Mouse (Mus musculus) gastrocnemius, postnatal 4 days (tissue): Measurements from ENCODE around the gene Zfp60. TPM values are rescaled to one million over a fixed set of nuclear protein-coding genes. Genes with fewer than 3 reads are reported as not detected.
"Not testable (repeated sequence)": the region's sequence is repeated elsewhere in the genome, so short reads cannot be mapped to it uniquely, and the experiment has no call there.

Source experiments
- DNase-seq, 2 experiments: peaks; one replicate each; pipeline ENCODE4 v3.0.0; 2021 to 2022; ENCODE audit warnings: low spot score in 2 of 2, mixed read lengths in 2 of 2
- total RNA-seq, 2 experiments: library from RNA; stranded (reverse); gene quantifications; 2 replicates each; pipeline ENCODE4 v1.2.3; 2021

Gene Zfp60
- total RNA-seq, 2 experiments from 2014 or later, result 10.9 to 12.8 TPM

DNA sequence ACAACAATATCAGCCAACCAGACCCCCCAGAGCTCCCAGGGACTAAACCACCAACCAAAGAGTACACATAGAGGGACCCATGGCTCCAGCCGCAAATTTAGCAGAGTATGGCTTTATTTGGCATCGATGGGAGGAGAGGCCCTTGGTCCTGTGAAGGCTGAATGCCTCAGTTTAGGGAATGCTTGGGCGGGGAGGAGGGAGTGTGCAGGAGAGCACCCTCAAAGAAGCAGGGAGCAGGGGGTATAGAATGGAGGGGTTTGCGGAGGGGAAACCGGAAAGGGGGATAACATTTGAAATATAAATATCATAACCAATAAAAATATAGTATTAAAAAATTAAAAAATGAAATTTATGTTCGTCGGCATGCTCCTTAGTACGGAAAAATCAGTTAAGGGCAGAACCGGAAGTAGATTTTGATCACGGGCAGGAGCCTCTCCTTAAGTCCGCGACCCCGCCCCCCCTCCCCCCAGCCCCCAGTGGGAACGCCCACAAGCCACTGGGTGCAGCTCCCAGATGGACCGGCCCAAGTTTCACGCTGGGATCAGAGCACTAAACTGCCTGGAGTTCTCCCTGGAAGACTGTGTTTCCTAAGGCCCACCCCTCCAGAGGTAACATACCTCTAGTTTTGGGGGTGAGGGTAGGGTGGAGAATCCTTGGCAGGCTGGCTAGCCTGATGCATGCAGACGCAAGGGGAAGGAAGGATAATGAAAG lies 34.1 kb downstream of the Zfp60 start:
- no peak for DNase-seq

DNA sequence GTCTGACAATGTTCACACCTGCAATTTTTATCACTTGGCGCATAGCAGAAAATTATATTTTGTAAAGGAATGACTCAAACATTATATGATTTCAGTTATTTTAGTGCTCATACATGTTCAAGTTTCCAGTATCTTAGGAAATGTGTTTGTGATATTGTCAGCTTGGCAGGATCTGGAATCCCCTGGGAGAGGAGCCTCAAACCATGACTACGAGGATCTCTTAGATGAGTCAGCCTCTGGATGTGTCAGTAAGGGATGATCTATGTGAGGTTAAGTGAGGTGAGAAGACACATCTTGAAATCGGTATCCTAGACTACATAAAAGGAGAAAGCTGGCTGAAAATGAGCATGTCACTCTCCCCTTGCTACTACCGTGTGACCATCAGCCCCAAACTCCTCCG lies 58.1 kb downstream of the Zfp60 start:
- no peak for DNase-seq

DNA sequence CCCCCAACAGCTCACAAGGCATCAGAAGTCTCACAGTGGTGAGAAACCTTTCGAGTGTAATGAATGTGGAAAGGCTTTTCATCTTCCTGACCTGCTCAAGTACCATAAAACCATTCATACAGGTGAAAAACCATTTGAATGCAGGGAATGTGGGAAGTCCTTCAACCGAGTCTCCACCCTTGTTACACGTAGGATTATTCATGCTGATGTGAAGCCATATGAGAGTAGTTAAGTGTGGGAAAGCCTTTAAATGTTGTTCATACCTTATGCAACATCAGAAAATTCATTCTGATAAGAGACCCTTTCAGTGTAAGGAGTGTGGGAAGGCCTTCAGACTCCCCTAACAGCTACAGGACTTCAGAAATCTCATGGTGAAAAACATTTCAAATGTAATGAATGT lies 62.7 kb downstream of the Zfp60 start:
- not testable (repeated sequence) for DNase-seq

DNA sequence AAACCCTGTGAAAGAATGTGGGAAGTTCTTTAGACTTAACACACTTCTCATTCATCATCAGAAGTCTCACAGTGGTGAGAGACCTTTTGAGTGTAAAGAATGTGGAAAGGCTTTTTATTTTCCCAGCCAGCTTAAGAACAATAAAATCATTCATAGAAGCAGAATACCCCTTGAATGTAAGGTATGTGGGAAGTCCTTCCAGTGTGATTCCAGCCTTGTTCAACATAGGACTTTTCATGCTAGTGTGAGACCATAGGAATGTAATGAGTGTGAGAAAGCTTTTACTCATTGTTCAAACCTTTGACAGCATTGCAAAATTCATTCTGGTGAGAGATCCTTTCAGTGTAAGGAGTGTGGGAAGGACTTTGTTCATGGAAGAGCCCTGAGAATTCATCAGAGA lies 63.4 kb downstream of the Zfp60 start:
- no peak for DNase-seq

DNA sequence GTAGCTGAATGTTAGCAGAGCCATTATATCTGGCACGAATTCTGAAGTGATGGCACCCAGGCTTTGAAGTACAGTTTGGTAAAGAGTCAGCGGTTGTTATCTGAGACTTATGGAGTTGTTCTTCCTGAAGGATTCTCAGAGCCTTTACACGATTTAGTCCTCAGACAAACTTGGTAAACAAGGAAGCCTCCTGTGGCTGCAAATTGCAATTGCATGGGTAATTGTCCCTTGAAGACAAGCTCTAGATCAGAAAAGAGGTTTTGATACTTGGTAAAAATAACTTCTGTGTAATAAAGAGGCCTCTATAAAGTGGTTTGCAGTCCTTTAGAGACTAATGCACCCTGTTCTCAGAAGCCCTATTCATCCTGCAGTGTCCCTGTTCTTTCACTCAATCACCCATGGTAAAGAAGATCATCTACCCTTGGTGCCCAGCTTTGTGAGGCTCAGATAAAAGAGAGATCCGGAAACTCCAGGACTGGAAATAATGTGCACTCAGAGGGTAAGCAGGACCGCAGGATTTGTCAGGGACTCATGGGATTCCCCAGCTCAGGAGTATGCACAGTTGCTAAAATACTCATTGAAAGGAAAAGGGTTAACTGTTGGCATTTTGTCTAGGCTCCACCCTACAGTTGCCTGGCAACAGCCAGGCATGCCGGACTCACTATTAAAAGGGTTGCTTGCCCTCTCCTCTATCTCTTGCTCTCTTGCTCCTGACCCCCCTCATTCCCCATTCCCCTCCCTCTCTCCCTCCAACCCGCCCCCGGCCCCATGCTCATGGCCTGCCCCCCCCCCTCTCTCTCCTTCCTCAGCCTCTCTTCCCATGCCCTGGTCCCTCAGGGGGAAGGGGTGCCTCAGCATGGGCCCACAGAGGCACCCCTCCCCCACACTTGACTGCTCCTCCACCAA lies 67.0 kb downstream of the Zfp60 start:
- no peak for DNase-seq

DNA sequence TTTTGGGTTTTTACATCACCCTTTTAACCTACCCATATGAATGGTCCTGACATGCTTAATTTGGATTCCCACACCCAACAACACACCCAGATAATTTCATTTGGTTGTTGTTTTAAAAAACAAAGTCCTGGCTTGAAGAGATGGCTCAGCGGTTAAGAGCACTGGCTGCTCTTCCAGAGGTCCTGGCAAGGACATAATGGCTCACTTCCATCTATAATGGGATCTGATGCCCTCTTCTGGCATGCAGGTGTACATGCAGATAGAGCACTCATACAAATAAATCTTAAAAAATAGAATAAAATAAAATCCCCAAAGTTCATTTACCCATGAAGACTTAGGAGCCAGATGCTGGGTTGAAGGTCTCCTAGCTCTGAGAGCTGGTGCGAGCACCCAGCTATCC lies 69.9 kb downstream of the Zfp60 start:
- DNase-seq, result no peak

DNA sequence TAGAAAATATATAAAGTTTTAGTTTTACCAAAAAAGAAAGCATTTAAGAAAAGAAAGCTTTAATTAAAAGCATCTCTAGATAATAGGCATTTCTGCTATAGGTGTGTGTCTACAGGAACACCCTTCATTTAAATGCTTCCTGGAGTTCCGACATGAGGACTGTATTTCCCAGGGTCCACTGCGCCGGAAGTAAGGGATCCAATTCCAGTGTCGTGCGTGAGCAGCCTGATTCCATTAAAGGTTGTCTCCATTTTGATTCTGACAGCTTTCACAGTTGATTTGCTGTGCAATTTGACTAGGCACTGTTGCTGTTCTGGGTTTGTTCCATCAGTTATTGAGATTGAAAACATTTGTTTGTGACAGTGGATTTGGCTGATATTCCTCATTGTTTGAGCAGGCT lies 71.8 kb downstream of the Zfp60 start:
- no peak for DNase-seq

Other genes starting within 250 kb of the Zfp60 start
- gene Sertad1, start 244.5 kb upstream of the Zfp60 start, total RNA-seq, result 10 to 100 TPM; 15.6 to 16.2 TPM
- gene Prx, start 232.1 kb upstream of the Zfp60 start, total RNA-seq, result 10 to 100 TPM; 36.6 to 38.2 TPM
- gene Hipk4, start 208.1 kb upstream of the Zfp60 start, total RNA-seq, result 1 to 10 TPM in 1 of 2 experiments, under 1 TPM in 1; 0.73 to 1.1 TPM
- gene Pld3, start 178.2 kb upstream of the Zfp60 start, total RNA-seq, result 10 to 100 TPM; 45.0 to 47.7 TPM
- gene 2310022A10Rik, start 178.2 kb upstream of the Zfp60 start, total RNA-seq, result 100 to 1,000 TPM; 100 to 115 TPM
- 100 to 1,000 TPM; 183 to 188 TPM for gene Akt2, start 139.8 kb upstream of the Zfp60 start, total RNA-seq
- not detected for gene Ttc9b, start 77.5 kb upstream of the Zfp60 start, total RNA-seq
- gene Map3k10, start 56.8 kb upstream of the Zfp60 start, total RNA-seq, result 10 to 100 TPM; 19.2 to 20.0 TPM
- gene Zfp607b, start 42.0 kb upstream of the Zfp60 start, total RNA-seq, result 1 to 10 TPM; 1.4 to 2.1 TPM
- 1 to 10 TPM; 4.6 to 6.2 TPM for gene Zfp626, start 75.8 kb downstream of the Zfp60 start, total RNA-seq
- gene Zfp59, start 107.2 kb downstream of the Zfp60 start, total RNA-seq, result 1 to 10 TPM; 2.8 to 3.0 TPM
- gene Zfp607a, start 126.1 kb downstream of the Zfp60 start, total RNA-seq, result 1 to 10 TPM; 3.5 to 4.3 TPM
- gene Zfp974, start 198.1 kb downstream of the Zfp60 start, total RNA-seq, result 1 to 10 TPM; 7.7 to 9.3 TPM
- gene Zfp780b, start 247.8 kb downstream of the Zfp60 start, total RNA-seq, result 1 to 10 TPM; 7.8 to 8.8 TPM